Mouse (Mus musculus): ENCODE results near the gene Sypl2. TPM values are rescaled to one million over a fixed set of nuclear protein-coding genes. Genes with fewer than 3 reads are reported as not detected.

The Sypl2 gene
- polyA plus RNA-seq, 1 experiment: not detected

DNA sequence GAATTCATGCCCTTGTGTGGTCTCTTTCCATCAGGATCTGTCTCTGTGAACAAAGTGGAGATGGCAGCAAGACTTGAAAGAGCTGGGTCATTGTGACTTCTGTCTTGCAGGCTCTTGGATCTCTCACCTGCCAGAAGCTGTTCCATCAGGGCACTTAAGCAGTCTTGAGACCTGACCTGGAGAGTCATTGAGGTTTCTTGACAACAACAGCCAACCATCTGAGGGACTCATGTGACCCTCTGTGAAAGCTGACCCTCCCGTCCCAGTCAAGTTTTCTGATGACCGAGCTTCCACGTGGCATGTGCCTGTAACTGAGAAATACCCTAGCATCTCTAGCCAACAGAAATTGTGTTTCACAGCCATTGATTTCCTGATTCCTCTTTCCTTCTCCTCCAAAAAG is 41.7 kb downstream of the Sypl2 start:
- peaks cover 43% of the 10 kb centered on the region for H3K4me1 ChIP-seq
- H3K4me3 ChIP-seq (replicated peaks): no peak overlapping the region
- H3K27me3 ChIP-seq (replicated peaks): peaks cover 61% of the 10 kb centered on the region
- no peaks in the 10 kb centered on the region for H3K36me3 ChIP-seq (replicated peaks; ENCODE audit: low read length)
- TF ChIP-seq FLI1 (IDR thresholded peaks at IDR 0.05; ENCODE audit: low read length) (no peak), GATA1 (IDR thresholded peaks at IDR 0.05; ENCODE audit: borderline replicate concordance, low read length) (no peak)
- H3K9me3 ChIP-seq: no peaks in the 10 kb centered on the region

DNA sequence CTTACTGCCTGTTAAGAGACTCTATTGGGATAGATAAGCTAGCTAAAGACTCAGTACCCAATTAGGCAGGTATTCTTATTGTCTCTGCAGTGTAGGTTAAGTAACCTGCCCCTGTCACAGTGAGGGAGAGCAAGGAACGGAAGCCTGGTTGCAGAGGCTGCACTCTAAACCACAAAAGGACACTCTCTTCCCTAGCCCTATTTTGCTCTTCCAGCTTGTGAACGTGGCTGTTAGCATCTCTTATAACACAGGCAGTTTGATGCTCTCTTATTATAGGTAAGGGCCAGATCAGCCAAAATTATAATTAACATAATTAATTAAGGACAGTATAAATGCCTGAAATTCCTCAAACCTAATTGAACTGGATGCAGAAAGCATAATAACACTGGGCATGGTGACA is 45.9 kb downstream of the Sypl2 start:
- Histone ChIP-seq H3K9me3 (peaks cover 7% of the 10 kb centered on the region; the same call in 1 of the 2 replicates), H3K36me3 (replicated peaks; ENCODE audit: low read length) (no peaks in the 10 kb centered on the region), H3K27me3 (replicated peaks) (peaks cover 42% of the 10 kb centered on the region), H3K4me3 (replicated peaks) (no peak overlapping the region), H3K4me1 (peaks cover 22% of the 10 kb centered on the region)
- TF ChIP-seq FLI1 (IDR thresholded peaks at IDR 0.05; ENCODE audit: low read length): no peak
- no peak for TF ChIP-seq GATA1 (IDR thresholded peaks at IDR 0.05; ENCODE audit: borderline replicate concordance, low read length)

DNA sequence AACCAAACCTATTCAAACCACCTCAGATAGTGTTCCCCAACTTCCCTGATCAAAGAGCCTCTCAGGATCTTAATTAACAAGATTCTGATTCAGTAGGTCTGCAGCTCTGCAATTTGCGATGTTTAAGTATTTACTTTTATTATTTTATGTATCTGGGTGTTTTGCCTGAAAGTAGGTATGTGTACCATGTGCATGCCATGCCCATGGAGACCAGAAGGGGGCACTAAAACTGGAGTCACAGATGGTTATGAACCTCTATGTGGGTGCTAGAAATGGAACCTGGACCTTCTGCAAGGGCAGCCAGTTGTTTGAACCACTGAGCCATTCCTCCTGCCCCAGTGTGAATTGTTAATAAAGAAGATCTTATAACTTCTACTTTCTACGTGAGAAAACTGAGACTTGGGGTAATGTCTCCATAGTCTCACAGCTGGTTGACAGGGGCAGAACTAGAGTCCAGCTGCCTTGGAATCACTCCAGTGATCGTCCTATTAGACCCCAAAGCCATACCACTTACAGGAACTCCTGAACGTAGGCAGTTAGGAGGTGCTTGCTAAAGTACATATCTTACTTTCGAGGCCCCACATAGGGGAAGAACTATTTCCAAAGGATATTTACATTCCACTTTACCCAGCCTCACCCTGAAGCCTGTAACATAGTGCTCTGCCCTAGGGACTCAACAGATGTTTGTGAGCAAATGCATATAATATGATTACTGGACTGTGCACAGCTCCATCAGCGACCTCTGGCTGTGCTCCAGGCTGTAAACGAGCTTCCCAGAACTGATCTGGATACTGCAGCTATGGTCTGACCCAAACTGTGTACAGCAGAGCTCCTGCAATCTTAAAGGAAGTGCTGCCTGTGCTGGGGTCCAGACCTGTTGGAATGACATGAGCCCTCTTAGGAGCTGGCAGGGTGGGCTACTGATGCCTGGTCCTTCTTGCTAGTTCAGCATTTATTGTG is 47.4 kb downstream of the Sypl2 start:
- Histone ChIP-seq H3K4me3 (replicated peaks) (no peak overlapping the region), H3K27me3 (replicated peaks) (peaks cover 45% of the 10 kb centered on the region), H3K36me3 (replicated peaks; ENCODE audit: low read length) (no peaks in the 10 kb centered on the region), H3K9me3 (peaks cover 7% of the 10 kb centered on the region; the same call in 1 of the 2 replicates), H3K4me1 (peaks cover 16% of the 10 kb centered on the region)
- TF ChIP-seq GATA1 (IDR thresholded peaks at IDR 0.05; ENCODE audit: borderline replicate concordance, low read length): no peak
- TF ChIP-seq FLI1 (IDR thresholded peaks at IDR 0.05; ENCODE audit: low read length): no peak

DNA sequence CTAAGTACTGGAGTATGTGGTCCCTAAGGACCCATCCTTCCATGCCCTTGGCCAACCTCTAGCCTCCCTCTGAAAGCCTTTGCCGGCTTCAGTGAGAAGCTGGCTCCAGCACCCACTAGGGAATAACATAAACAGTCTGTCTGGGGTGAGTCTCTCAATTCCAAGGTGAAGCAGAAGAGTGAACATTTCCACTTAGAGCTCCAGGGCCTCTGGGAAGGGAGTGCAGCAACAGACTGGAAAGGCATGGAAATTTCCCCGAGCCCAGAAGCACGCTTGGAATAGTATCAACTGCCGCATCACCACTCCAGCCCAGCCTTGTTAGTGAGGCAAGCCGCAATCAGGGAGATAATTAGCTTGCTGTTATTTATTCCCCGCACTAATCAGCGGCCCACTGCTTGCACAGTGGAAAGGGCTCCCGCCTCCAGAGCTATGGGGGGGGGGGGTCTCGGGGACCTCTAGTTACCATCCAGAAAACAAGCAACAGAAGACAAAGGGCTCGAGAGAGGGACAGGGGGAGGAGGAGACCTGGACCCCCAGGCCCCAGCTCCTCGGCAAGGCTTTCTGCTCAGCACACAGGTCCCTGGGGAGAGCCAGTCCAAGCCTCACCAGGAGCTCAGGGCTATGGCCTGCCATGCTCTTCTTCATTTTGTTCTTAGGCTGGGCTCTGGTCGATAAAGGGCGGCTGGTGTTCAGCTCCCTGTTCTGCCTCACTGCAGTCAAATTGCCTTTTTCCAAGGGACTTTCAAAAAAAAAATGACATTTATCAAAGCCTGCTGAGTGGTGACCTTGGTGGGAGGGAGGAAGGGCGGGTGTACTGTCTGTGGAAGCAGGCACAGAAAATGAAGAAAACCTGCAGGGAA is 51.5 kb downstream of the Sypl2 start:
- Histone ChIP-seq H3K27me3 (replicated peaks) (peaks cover 58% of the 10 kb centered on the region), H3K4me1 (no peaks in the 10 kb centered on the region), H3K36me3 (replicated peaks; ENCODE audit: low read length) (no peaks in the 10 kb centered on the region), H3K4me3 (replicated peaks) (no peak overlapping the region), H3K9me3 (peaks cover 7% of the 10 kb centered on the region; the same call in 1 of the 2 replicates)
- no peak for TF ChIP-seq FLI1 (IDR thresholded peaks at IDR 0.05; ENCODE audit: low read length)
- TF ChIP-seq GATA1 (IDR thresholded peaks at IDR 0.05; ENCODE audit: borderline replicate concordance, low read length): no peak

DNA sequence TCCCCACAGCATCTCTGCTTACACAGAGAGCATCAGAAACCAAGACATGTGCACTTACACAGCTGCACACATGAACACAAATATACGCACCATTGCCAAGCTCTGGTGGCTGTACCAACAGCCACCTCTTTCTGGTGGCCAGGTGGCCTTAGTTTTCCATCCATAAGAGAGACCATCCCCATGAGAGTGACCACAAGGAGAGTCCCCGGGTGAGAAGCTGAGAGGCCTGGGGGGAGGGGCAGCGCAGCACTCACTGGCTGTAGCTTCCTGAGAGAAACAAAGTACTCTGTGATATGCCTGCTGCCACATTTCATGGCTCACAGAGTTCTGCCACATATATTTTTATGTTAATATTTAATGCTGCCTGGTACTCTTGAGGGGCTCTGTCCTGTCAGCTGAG is 57.2 kb downstream of the Sypl2 start:
- H3K9me3 ChIP-seq: no peaks in the 10 kb centered on the region
- H3K27me3 ChIP-seq (replicated peaks): peaks cover 66% of the 10 kb centered on the region
- peaks cover 24% of the 10 kb centered on the region for H3K4me1 ChIP-seq
- no peak overlapping the region for H3K4me3 ChIP-seq (replicated peaks)
- no peaks in the 10 kb centered on the region for H3K36me3 ChIP-seq (replicated peaks; ENCODE audit: low read length)
- no peak for TF ChIP-seq GATA1 (IDR thresholded peaks at IDR 0.05; ENCODE audit: borderline replicate concordance, low read length)
- TF ChIP-seq FLI1 (IDR thresholded peaks at IDR 0.05; ENCODE audit: low read length): no peak

DNA sequence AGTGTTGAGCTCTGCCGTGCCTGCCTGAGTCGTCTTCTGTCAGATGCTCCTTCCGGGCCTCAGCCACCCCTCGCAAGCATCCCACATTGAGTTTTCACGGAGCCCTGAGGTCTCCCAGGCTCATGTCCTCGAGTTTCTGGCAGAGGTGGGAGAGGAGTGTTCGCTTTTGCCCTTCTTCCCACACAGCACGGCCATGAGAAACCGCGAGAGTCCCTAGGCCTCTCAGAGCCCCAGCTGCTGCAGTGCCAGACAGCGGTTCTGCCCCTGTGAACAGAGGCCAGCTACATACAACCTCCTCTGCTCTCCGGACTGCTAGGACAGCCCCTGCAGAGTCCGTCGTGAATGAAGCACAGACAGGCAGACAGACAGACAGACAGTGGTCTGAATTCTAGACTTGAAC is 58.9 kb downstream of the Sypl2 start:
- no peak for TF ChIP-seq GATA1 (IDR thresholded peaks at IDR 0.05; ENCODE audit: borderline replicate concordance, low read length)
- no peak for TF ChIP-seq FLI1 (IDR thresholded peaks at IDR 0.05; ENCODE audit: low read length)
- H3K4me1 ChIP-seq: peaks cover 24% of the 10 kb centered on the region
- H3K27me3 ChIP-seq (replicated peaks): peaks cover 59% of the 10 kb centered on the region
- no peaks in the 10 kb centered on the region for H3K36me3 ChIP-seq (replicated peaks; ENCODE audit: low read length)
- H3K4me3 ChIP-seq (replicated peaks): no peak overlapping the region
- H3K9me3 ChIP-seq: no peaks in the 10 kb centered on the region

DNA sequence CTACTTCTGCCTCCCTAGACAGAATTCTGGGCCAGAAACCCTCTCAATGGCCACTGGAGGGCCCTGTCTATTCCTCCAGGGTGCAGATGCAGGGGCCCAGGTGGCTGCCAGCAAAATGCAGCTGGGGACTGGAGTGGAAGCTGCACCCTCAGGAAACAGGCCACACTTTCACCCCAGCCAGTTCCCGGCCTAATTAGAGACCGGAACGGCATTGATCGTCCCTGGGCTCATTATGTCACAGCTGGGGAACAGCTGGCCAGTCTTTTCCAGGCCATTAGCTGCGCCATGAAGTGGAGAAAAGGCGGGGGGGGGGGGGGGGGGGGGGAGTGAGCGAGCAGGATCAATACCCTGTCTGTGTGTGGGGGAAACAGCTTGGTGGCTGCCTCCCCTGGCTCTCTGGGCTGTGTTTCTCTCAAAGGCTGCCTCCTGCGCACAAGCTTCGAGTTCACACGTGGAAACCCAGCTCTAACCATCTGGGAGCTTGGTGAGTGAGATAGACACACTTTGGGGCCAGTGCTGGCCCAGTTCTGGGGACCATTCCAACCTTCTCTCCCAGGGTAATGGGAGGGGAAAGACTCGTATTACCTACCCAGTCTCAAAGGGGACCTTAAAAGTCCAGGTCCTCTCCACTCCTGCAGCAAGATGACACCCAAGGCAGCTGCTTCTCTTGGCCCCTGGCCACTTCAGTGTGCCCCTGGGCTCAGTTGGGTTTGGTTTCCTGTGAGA is 59.8 kb downstream of the Sypl2 start:
- peaks cover 57% of the 10 kb centered on the region for H3K27me3 ChIP-seq (replicated peaks)
- peaks cover 29% of the 10 kb centered on the region for H3K4me1 ChIP-seq
- no peak overlapping the region for H3K4me3 ChIP-seq (replicated peaks)
- TF ChIP-seq FLI1 (IDR thresholded peaks at IDR 0.05; ENCODE audit: low read length) (no peak), GATA1 (IDR thresholded peaks at IDR 0.05; ENCODE audit: borderline replicate concordance, low read length) (no peak)
- no peaks in the 10 kb centered on the region for H3K36me3 ChIP-seq (replicated peaks; ENCODE audit: low read length)
- no peaks in the 10 kb centered on the region for H3K9me3 ChIP-seq

DNA sequence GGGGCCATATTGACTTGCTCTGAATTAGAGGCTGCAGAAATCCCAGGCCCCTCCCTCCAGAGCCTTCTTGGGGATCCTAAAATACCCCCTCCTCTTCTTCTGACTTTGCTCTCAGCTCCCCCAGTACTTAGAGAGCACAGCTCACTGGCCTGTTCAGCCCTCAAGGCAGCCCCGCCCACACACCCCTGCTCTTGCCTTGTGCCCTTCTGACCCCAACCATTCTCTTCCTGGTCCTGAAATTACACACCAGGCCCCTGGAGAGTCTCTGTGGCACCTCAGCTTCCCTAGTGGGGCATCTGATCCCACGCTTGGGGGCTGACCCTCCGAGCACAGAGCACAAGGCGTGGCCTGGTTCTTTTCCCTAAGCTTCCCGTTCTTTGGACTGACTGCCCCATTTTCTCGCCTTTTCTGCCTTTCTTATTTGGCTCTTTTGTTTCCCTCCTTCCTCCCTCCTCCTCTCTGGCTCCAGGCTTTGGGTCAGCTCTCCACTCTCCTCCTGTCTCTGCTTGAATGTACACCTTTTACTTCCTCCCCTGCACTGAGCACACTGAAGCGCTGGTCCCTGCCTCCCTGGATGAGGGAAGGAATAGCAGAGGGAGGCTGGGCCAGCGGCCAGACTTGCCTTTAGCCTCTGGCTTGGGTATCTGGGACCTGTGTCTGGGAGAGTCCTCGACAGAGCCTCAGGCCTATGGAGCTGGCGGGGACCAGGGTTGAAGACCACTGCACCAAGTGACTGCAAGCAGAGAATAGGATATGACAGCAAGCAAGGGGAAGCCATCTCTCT is 60.7 kb downstream of the Sypl2 start:
- H3K4me1 ChIP-seq: peaks cover 36% of the 10 kb centered on the region
- H3K27me3 ChIP-seq (replicated peaks): peaks cover 59% of the 10 kb centered on the region
- H3K4me3 ChIP-seq (replicated peaks): no peak overlapping the region
- H3K9me3 ChIP-seq: no peaks in the 10 kb centered on the region
- TF ChIP-seq FLI1 (IDR thresholded peaks at IDR 0.05; ENCODE audit: low read length) (no peak), GATA1 (IDR thresholded peaks at IDR 0.05; ENCODE audit: borderline replicate concordance, low read length) (no peak)
- no peaks in the 10 kb centered on the region for H3K36me3 ChIP-seq (replicated peaks; ENCODE audit: low read length)

DNA sequence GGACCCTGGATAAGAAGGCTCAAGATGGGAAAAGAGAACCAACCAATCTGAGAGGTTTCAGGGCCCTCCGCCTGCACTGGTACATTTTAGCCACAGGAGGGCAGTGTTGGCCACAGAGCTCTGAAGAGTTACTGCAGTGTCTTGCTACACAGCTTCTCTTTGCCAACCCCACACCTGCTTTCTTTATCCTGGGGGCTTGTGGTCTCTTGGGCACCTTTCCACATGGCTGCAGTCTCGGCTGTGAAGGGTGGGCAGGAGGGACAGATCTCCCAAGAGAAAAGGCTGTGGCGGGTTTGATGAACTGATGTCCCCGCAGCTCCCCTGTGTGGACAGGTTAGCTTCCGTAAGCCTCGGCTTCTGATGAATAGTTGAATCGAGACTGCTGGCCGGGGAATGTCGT is 61.6 kb downstream of the Sypl2 start:
- Histone ChIP-seq H3K4me3 (replicated peaks) (no peak overlapping the region), H3K36me3 (replicated peaks; ENCODE audit: low read length) (no peaks in the 10 kb centered on the region), H3K27me3 (replicated peaks) (peaks cover 66% of the 10 kb centered on the region), H3K9me3 (no peaks in the 10 kb centered on the region), H3K4me1 (peaks cover 39% of the 10 kb centered on the region)
- no peak for TF ChIP-seq GATA1 (IDR thresholded peaks at IDR 0.05; ENCODE audit: borderline replicate concordance, low read length)
- TF ChIP-seq FLI1 (IDR thresholded peaks at IDR 0.05; ENCODE audit: low read length): no peak
